Mouse (Mus musculus) heart, adult 2 months (tissue): ENCODE results near the gene U2af1.

Experiments used
- CTCF ChIP-seq: fragments of 200-600 bp; IDR thresholded peaks from 2 replicates; pipeline ENCODE4 v1.8.1; 2022; ENCODE audit warnings: antibody characterized with exemption, mild to moderate bottlenecking, moderate library complexity
- EP300 ChIP-seq: fragments of 200-500 bp; IDR thresholded peaks from 2 replicates; pipeline ENCODE4 v1.6.1; 2011; ENCODE audit warnings: low read depth, low read length, control low read depth; ENCODE audit not compliant: insufficient read depth

- TF ChIP-seq EP300 (no peak), CTCF (no peak)
These were observed 30.9 kb upstream of the U2af1 start for GRCm38 (mm10) chr17:31689606-31690005.
